Mouse (Mus musculus): ENCODE measurements around the gene Slc2a13.

DNA sequence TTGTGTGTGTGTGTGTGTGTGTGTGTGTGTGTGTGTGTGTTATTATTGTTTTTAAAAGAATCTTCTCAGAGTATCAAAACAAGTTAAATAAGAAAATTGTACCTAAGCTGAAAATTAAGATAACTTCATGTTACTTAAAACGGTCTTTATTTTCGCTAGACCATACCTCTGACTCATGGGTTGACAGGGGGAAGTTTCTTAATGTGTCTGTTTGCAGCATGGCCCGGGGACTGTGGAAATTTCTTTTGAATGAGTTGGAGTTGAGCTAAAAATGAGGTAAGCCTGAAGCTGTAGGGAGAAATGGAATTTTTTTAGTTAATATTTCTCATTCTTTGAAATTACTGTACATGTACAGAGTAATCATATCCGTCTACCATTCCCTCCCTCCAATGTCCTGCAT is 42.5 kb upstream of the Slc2a13 start:
- TF ChIP-seq CTCF (IDR thresholded peaks at IDR 0.05; ENCODE audit: borderline replicate concordance, insufficient read depth, low read length) (no peak), POLR2A (IDR thresholded peaks at IDR 0.05; ENCODE audit: low read depth, low read length) (no peak)

Data from embryonic fibroblast, embryonic 13.5 days (primary cell).